Mouse (Mus musculus) forebrain, embryonic 14.5 days (tissue): ENCODE measurements around the gene Agap3. TPM values are rescaled to one million over a fixed set of nuclear protein-coding genes. Genes with fewer than 3 reads are reported as not detected.

Experiments used
- ATAC-seq: fragments of 200-750 bp; cut with Nextera tagmentation; 2 replicates; pipeline ENCODE4 v1.8.0; 2017; ENCODE audit warnings: mild to moderate bottlenecking, moderate library complexity
- DNase-seq: peaks from one replicate; pipeline ENCODE4 v3.0.0-alpha.2; 2015; ENCODE audit warnings: low spot score
- H3K27ac ChIP-seq: fragments of 300-500 bp; sonication (generic); 2 replicates; pipeline ENCODE4 v1.5.1; 2014; ENCODE audit warnings: low read depth, mild to moderate bottlenecking, control low read depth, low read length, moderate library complexity
- H3K27me3 ChIP-seq: fragments of 300-500 bp; sonication (generic); replicated peaks from 2 replicates; pipeline ENCODE4 v1.6.1; 2014; ENCODE audit warnings: low read length, control low read depth, mixed read lengths; ENCODE audit not compliant: control insufficient read depth, insufficient read depth
- H3K36me3 ChIP-seq: fragments of 300-500 bp; sonication (generic); 2 replicates; pipeline ENCODE4 v1.6.1; 2014; ENCODE audit warnings: low read length, control low read depth; ENCODE audit not compliant: control insufficient read depth, insufficient read depth
- H3K4me1 ChIP-seq: fragments of 300-500 bp; sonication (generic); 2 replicates; pipeline ENCODE4 v1.6.1; 2014; ENCODE audit warnings: antibody characterized with exemption, low read length, control low read depth; ENCODE audit not compliant: control insufficient read depth, insufficient read depth
- H3K4me2 ChIP-seq: fragments of 300-500 bp; sonication (generic); 2 replicates; pipeline ENCODE4 v1.6.1; 2014; ENCODE audit warnings: mild to moderate bottlenecking, control low read depth, low read length
- H3K4me3 ChIP-seq: fragments of 300-500 bp; sonication (generic); 2 replicates; pipeline ENCODE4 v1.5.1; 2014; ENCODE audit warnings: low read depth, low read length, control low read depth
- H3K9ac ChIP-seq: fragments of 300-500 bp; sonication (generic); 2 replicates; pipeline ENCODE4 v1.6.1; 2014; ENCODE audit warnings: mild to moderate bottlenecking, low read length, control low read depth, moderate library complexity
- H3K9me3 ChIP-seq: fragments of 300-500 bp; sonication (generic); replicated peaks from 2 replicates; pipeline ENCODE4 v1.6.1; 2016; ENCODE audit warnings: low read length, control low read depth, mixed read lengths; ENCODE audit not compliant: control insufficient read depth
- WGBS: fragments of 180-500 bp; shearing (Covaris S2); extraction: QIAGEN DNeasy Blood & Tissue Kit; methylation state at CpG from one replicate; pipeline ENCODE4 v1.1.7; 2014; 5-methylcytosine and 5-hydroxymethylcytosine counted together
- polyA plus RNA-seq: library from polyadenylated mRNA; unstranded; fragments of >200 nt; fragmentation: Nextera tagmentation; extraction: Ambion mirVana; gene quantifications from 2 replicates; pipeline ENCODE4 v1.2.1, GENCODE M21; 2014

Agap3 gene
- polyA plus RNA-seq, 1 experiment from 2014 or later = 49.5 TPM

- peak overlapping the region; percentile 94 for H3K9ac ChIP-seq
- peak overlapping the region; percentile 99 for H3K4me2 ChIP-seq
- peaks cover 37% of the 10 kb centered on the region for H3K4me1 ChIP-seq
- peak overlapping the region; percentile 88 for H3K4me3 ChIP-seq
- DNase-seq (no peak), ATAC-seq (no peak)
- no peaks in the 10 kb centered on the region for H3K27me3 ChIP-seq
- peaks cover 4% of the 10 kb centered on the region for H3K36me3 ChIP-seq
- peak overlapping the region; percentile 95; the same call in 1 of the 2 replicates for H3K27ac ChIP-seq
- 6% methylated on average over 2 of the region's 2 CpGs for WGBS
- H3K9me3 ChIP-seq = no peaks in the 10 kb centered on the region
Observed at GRCm38 (mm10) chr5:24453985-24454303, 2.0 kb downstream of the Agap3 start.

- 68% methylated on average over 3 of the region's 3 CpGs for whole genome bisulfite sequencing
- Histone ChIP-seq H3K27ac (peak overlapping the region; percentile 18; the same call in 1 of the 2 replicates), H3K9ac (peak overlapping the region; percentile 52), H3K9me3 (no peaks in the 10 kb centered on the region), H3K27me3 (no peaks in the 10 kb centered on the region), H3K4me1 (peaks cover 37% of the 10 kb centered on the region), H3K4me3 (no peak overlapping the region), H3K36me3 (peaks cover 4% of the 10 kb centered on the region), H3K4me2 (peak overlapping the region; percentile 99; the same call in 1 of the 2 replicates)
- DNase-seq (no peak), ATAC-seq (no peak)
Observed at GRCm38 (mm10) chr5:24455076-24455475, 3.1 kb downstream of the Agap3 start.

- ATAC-seq (no peak), DNase-seq (no peak)
- Histone ChIP-seq H3K36me3 (peaks cover 4% of the 10 kb centered on the region), H3K9me3 (no peaks in the 10 kb centered on the region), H3K4me3 (no peak overlapping the region), H3K27me3 (no peaks in the 10 kb centered on the region), H3K27ac (0 out of 2 replicates have a peak overlapping the region, but pooled peaks have one; percentile 18), H3K4me1 (peaks cover 37% of the 10 kb centered on the region), H3K4me2 (peak overlapping the region; percentile 99), H3K9ac (peak overlapping the region; percentile 52)
- WGBS = 52% methylated on average over 7 of the region's 7 CpGs
Observed at GRCm38 (mm10) chr5:24455613-24456012, 3.6 kb downstream of the Agap3 start.

- 0 out of 2 replicates have a peak, but pooled peaks cover 2% of the 10 kb centered on the region for H3K36me3 ChIP-seq
- 36% methylated on average over 12 of the region's 12 CpGs for WGBS
- H3K27me3 ChIP-seq = no peaks in the 10 kb centered on the region
- no peak for DNase-seq
- no peak for ATAC-seq
- H3K27ac ChIP-seq = no peak overlapping the region
- no peaks in the 10 kb centered on the region for H3K9me3 ChIP-seq
- peaks cover 6% of the 10 kb centered on the region; the same call in 1 of the 2 replicates for H3K4me1 ChIP-seq
- H3K4me3 ChIP-seq = no peak overlapping the region
- H3K9ac ChIP-seq = no peak overlapping the region
- no peak overlapping the region for H3K4me2 ChIP-seq
Observed at GRCm38 (mm10) chr5:24466762-24467161, 14.8 kb downstream of the Agap3 start.

DNA sequence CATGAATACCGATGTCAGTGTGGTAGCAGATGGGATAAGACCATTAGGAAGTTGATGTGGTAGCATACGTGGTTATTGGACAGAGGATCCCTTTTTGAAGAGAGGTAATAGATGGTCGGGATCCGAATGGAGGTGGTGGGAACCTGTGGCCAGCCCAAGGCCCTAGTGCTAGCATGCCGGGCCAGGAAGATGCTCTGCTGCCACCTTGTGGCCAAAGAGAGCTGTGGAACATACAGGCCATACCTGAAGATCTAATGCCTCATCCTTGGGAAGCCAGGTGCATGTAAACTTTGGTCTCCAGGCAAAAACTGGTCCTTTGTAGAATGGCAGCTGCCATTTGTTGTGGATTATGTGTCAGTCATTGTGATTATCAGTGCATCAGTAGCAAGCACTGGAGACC is 18.6 kb downstream of the Agap3 start:
- peak; percentile 70 for ATAC-seq
- no peaks in the 10 kb centered on the region for H3K36me3 ChIP-seq
- H3K9me3 ChIP-seq = no peaks in the 10 kb centered on the region
- H3K4me2 ChIP-seq = no peak overlapping the region
- peaks cover 15% of the 10 kb centered on the region for H3K4me1 ChIP-seq
- 8% methylated on average over 5 of the region's 5 CpGs for WGBS
- no peak overlapping the region for H3K9ac ChIP-seq
- H3K27ac ChIP-seq = no peak overlapping the region
- DNase-seq = peak; percentile 88
- no peak overlapping the region for H3K4me3 ChIP-seq
- peaks cover 21% of the 10 kb centered on the region; the same call in 1 of the 2 replicates for H3K27me3 ChIP-seq

- Histone ChIP-seq H3K27me3 (peaks cover 21% of the 10 kb centered on the region; the same call in 1 of the 2 replicates), H3K36me3 (peaks cover 19% of the 10 kb centered on the region), H3K4me2 (no peak overlapping the region), H3K9me3 (no peaks in the 10 kb centered on the region), H3K9ac (no peak overlapping the region), H3K27ac (no peak overlapping the region), H3K4me1 (peaks cover 9% of the 10 kb centered on the region), H3K4me3 (no peak overlapping the region)
- DNase-seq = no peak
- WGBS = 29% methylated on average over 7 of the region's 7 CpGs
- no peak for ATAC-seq
Observed at GRCm38 (mm10) chr5:24472884-24473619, 21.1 kb downstream of the Agap3 start.

DNA sequence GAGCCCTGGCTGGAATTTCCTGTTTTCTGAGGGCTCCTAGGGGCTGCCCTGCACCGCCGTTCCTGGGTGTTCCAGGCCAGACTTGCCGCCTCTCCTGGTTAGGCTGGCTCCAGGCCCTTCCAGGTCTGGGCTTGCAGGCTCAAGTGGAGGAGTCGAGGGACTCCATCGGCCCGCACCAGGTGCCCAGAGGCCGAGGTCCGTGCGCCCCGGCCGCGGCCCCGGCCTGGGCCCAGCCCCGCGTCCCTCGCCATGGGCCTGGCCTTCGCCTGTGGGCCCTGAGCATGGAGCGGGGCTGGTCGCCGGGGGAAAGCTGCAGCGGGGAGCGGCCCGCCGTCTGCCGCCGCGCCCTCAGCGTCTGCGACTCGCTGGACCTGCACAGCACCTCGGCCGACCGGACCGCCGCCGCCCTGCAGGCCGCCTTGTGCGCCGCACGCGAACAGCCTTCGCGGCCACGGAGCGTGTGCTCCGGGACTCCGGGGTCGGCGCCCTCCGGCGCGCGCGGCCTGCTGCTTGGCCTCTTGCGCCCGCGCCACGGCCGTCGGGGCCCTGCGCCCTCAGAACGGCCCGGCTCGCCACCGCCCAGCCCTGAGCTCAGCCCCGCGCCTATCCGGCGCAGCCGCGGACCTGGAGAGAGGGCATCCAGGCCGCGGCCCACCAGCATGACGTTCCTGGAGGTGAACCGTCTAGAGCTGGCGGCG is 22.2 kb downstream of the Agap3 start:
- ATAC-seq = peak; percentile 18; the same call in 1 of the 2 replicates
- DNase-seq = no peak
- 3% methylated on average over 71 of the region's 77 CpGs for WGBS
- peak overlapping the region; percentile 54 for H3K9ac ChIP-seq
- peaks cover 30% of the 10 kb centered on the region for H3K36me3 ChIP-seq
- peaks cover 21% of the 10 kb centered on the region; the same call in 1 of the 2 replicates for H3K27me3 ChIP-seq
- H3K4me2 ChIP-seq = peak overlapping the region; percentile 61
- H3K4me3 ChIP-seq = peak overlapping the region; percentile 31
- H3K27ac ChIP-seq = no peak overlapping the region
- H3K4me1 ChIP-seq = peaks cover 9% of the 10 kb centered on the region
- H3K9me3 ChIP-seq = no peaks in the 10 kb centered on the region

- Histone ChIP-seq H3K36me3 (peaks cover 36% of the 10 kb centered on the region), H3K9me3 (no peaks in the 10 kb centered on the region), H3K9ac (peak overlapping the region; percentile 54), H3K4me2 (peak overlapping the region; percentile 61), H3K4me1 (peaks cover 9% of the 10 kb centered on the region), H3K27ac (no peak overlapping the region), H3K27me3 (peaks cover 21% of the 10 kb centered on the region; the same call in 1 of the 2 replicates), H3K4me3 (peak overlapping the region; percentile 31)
- no peak for DNase-seq
- 3% methylated on average over 67 of the region's 67 CpGs for WGBS
- peak; percentile 45; the same call in 1 of the 2 replicates for ATAC-seq
Observed at GRCm38 (mm10) chr5:24474723-24475261, 22.8 kb downstream of the Agap3 start.
